Mouse (Mus musculus): ENCODE results near the gene Fam216b.

DNA sequence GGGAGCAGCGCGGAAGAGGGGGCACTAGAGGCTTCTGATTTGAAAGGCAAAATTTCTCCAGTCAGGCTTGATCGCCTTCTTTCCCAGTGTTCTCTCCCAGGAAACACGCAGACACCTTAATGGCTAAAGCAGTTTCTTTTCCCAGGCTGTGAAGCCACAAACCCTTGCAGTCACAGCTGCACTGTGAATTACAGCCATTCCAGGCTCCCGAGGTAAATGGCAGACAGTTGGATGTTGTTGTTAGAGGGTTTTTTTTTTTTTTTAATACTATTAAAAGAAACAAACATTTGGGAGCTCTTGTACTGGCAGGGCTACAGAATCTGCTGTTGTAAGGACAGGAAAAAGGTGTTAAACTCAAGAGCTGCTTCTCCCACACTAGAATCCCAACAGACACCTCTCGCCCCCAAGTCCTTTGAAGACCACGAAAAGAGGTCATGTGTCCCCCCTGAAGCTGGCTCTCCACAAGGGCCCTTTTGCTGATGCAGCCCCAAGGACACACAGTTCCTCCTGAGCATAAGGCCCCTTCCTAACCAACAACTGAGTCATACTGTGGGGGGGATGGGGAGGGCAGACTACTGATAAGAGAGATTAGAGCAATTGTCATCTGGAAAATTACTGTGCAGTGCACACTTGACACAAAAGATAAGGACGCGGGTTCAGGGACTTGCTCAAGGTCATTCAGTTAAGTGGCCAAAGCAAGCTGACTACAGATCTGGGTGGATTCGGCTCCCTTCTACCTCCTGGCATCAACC lies 30.8 kb upstream of the Fam216b start:
- TF ChIP-seq CTCF (IDR thresholded peaks at IDR 0.05; ENCODE audit: control insufficient read depth, insufficient read depth, low read length): no peak
- no peak for TF ChIP-seq POLR2A (IDR thresholded peaks at IDR 0.05; ENCODE audit: borderline replicate concordance, control insufficient read depth, low read depth, low read length)
